Mouse (Mus musculus): ENCODE measurements around the gene Ncor1. TPM values are rescaled to one million over a fixed set of nuclear protein-coding genes. Genes with fewer than 3 reads are reported as not detected.

Gene Ncor1
- polyA plus RNA-seq, 1 experiment, result 214 TPM

- H3K4me3 ChIP-seq (ENCODE audit: control insufficient read depth, insufficient read depth, low read length), result no peak overlapping the region
- no peaks in the 10 kb centered on the region for H3K27me3 ChIP-seq (ENCODE audit: control insufficient read depth, insufficient read depth, low read length)
- no peak for DNase-seq
- H3K36me3 ChIP-seq (ENCODE audit: control insufficient read depth, insufficient read depth, low read length), result no peaks in the 10 kb centered on the region
- H3K4me1 ChIP-seq (replicated peaks; ENCODE audit: control insufficient read depth, insufficient read depth, low read length), result no peaks in the 10 kb centered on the region
- no peak overlapping the region for H3K27ac ChIP-seq (ENCODE audit: control insufficient read depth, insufficient read depth, low read length)
- WGBS, result 91% methylated on average over 5 of the region's 5 CpGs
- TF ChIP-seq CTCF (IDR thresholded peaks at IDR 0.05; ENCODE audit: borderline replicate concordance, control insufficient read depth, extremely low read depth, insufficient read depth, low read length, poor library complexity) (no peak), POLR2A (IDR thresholded peaks at IDR 0.05; ENCODE audit: control insufficient read depth, extremely low read depth, insufficient read depth, low read length, poor library complexity) (no peak)
Observed at GRCm38 (mm10) chr11:62270851-62271250, 187.5 kb downstream of the Ncor1 start.

GRCm38 (mm10) chr11:62269097-62269496 lies 189.2 kb downstream of the Ncor1 start:
- H3K36me3 ChIP-seq (ENCODE audit: control insufficient read depth, insufficient read depth, low read length), result no peaks in the 10 kb centered on the region
- H3K4me1 ChIP-seq (replicated peaks; ENCODE audit: control insufficient read depth, insufficient read depth, low read length), result no peaks in the 10 kb centered on the region
- TF ChIP-seq CTCF (IDR thresholded peaks at IDR 0.05; ENCODE audit: borderline replicate concordance, control insufficient read depth, extremely low read depth, insufficient read depth, low read length, poor library complexity) (no peak), POLR2A (IDR thresholded peaks at IDR 0.05; ENCODE audit: control insufficient read depth, extremely low read depth, insufficient read depth, low read length, poor library complexity) (no peak)
- H3K27ac ChIP-seq (ENCODE audit: control insufficient read depth, insufficient read depth, low read length), result no peak overlapping the region
- 92% methylated on average over 12 of the region's 12 CpGs for WGBS
- no peak for DNase-seq
- no peak overlapping the region for H3K4me3 ChIP-seq (ENCODE audit: control insufficient read depth, insufficient read depth, low read length)
- no peaks in the 10 kb centered on the region for H3K27me3 ChIP-seq (ENCODE audit: control insufficient read depth, insufficient read depth, low read length)

GRCm38 (mm10) chr11:62268381-62268780 lies 190.0 kb downstream of the Ncor1 start:
- 69% methylated on average over 8 of the region's 8 CpGs for WGBS
- no peak for DNase-seq
- TF ChIP-seq POLR2A (IDR thresholded peaks at IDR 0.05; ENCODE audit: control insufficient read depth, extremely low read depth, insufficient read depth, low read length, poor library complexity) (no peak), CTCF (IDR thresholded peaks at IDR 0.05; ENCODE audit: borderline replicate concordance, control insufficient read depth, extremely low read depth, insufficient read depth, low read length, poor library complexity) (no peak)
- no peak overlapping the region for H3K4me3 ChIP-seq (ENCODE audit: control insufficient read depth, insufficient read depth, low read length)
- H3K36me3 ChIP-seq (ENCODE audit: control insufficient read depth, insufficient read depth, low read length), result no peaks in the 10 kb centered on the region
- H3K4me1 ChIP-seq (replicated peaks; ENCODE audit: control insufficient read depth, insufficient read depth, low read length), result no peaks in the 10 kb centered on the region
- no peaks in the 10 kb centered on the region for H3K27me3 ChIP-seq (ENCODE audit: control insufficient read depth, insufficient read depth, low read length)
- H3K27ac ChIP-seq (ENCODE audit: control insufficient read depth, insufficient read depth, low read length), result no peak overlapping the region

GRCm38 (mm10) chr11:62266466-62267214 lies 191.7 kb downstream of the Ncor1 start:
- Histone ChIP-seq H3K4me3 (ENCODE audit: control insufficient read depth, insufficient read depth, low read length) (no peak overlapping the region), H3K27me3 (ENCODE audit: control insufficient read depth, insufficient read depth, low read length) (no peaks in the 10 kb centered on the region), H3K27ac (ENCODE audit: control insufficient read depth, insufficient read depth, low read length) (no peak overlapping the region), H3K4me1 (replicated peaks; ENCODE audit: control insufficient read depth, insufficient read depth, low read length) (no peaks in the 10 kb centered on the region), H3K36me3 (ENCODE audit: control insufficient read depth, insufficient read depth, low read length) (no peaks in the 10 kb centered on the region)
- 88% methylated on average over 17 of the region's 17 CpGs for WGBS
- DNase-seq, result no peak
- no peak for TF ChIP-seq POLR2A (IDR thresholded peaks at IDR 0.05; ENCODE audit: control insufficient read depth, extremely low read depth, insufficient read depth, low read length, poor library complexity)
- no peak for TF ChIP-seq CTCF (IDR thresholded peaks at IDR 0.05; ENCODE audit: borderline replicate concordance, control insufficient read depth, extremely low read depth, insufficient read depth, low read length, poor library complexity)

Other genes with a start within 250 kb of the Ncor1 start
- gene Adora2b, start 209.6 kb downstream of the Ncor1 start, polyA plus RNA-seq (2012; rRNA removed), result 1.8 and 2.6 TPM in 2 replicates
- gene Zswim7, start 177.2 kb downstream of the Ncor1 start, polyA plus RNA-seq (2012; rRNA removed), result 7.1 and 8.2 TPM in 2 replicates
- 11.7 and 12.2 TPM in 2 replicates for gene Ttc19, start 177.1 kb downstream of the Ncor1 start, polyA plus RNA-seq (2012; rRNA removed)
- gene Pigl, start 81 bp downstream of the Ncor1 start, polyA plus RNA-seq (2012; rRNA removed), result 8.4 and 10.5 TPM in 2 replicates
- 12.9 and 13.7 TPM in 2 replicates for gene Cenpv, start 80.7 kb upstream of the Ncor1 start, polyA plus RNA-seq (2012; rRNA removed)
- 2,301 and 2,384 TPM in 2 replicates for gene Ubb, start 92.6 kb upstream of the Ncor1 start, polyA plus RNA-seq (2012; rRNA removed)
- 95.4 and 96.0 TPM in 2 replicates for gene Trpv2, start 115.9 kb upstream of the Ncor1 start, polyA plus RNA-seq (2012; rRNA removed)
- 6.0 and 6.9 TPM in 2 replicates for gene Lrrc75a, start 190.0 kb upstream of the Ncor1 start, polyA plus RNA-seq (2012; rRNA removed)
- gene Mmgt2, start 190.1 kb upstream of the Ncor1 start, polyA plus RNA-seq (2012; rRNA removed), result 43.0 and 47.5 TPM in 2 replicates